Mouse (Mus musculus) embryonic facial prominence, embryonic 14.5 days (tissue): ENCODE data around the gene Dnaic2. TPM values are rescaled to one million over a fixed set of nuclear protein-coding genes. Genes with fewer than 3 reads are reported as not detected.

Source experiments
- ATAC-seq: fragments of 200-750 bp; cut with Nextera tagmentation; 2 replicates; pipeline ENCODE4 v1.8.0; 2017; ENCODE audit warnings: low read depth, moderate number of reproducible peaks, moderate TSS enrichment
- DNase-seq: peaks from one replicate; pipeline ENCODE4 v3.0.0-alpha.2; 2015; ENCODE audit warnings: low spot score
- H3K27ac ChIP-seq: fragments of 300-500 bp; sonication (generic); replicated peaks from 2 replicates; pipeline ENCODE4 v1.5.1; 2014; ENCODE audit warnings: low read depth, mild to moderate bottlenecking, low read length, moderate library complexity
- H3K27me3 ChIP-seq: fragments of 300-500 bp; sonication (generic); replicated peaks from 2 replicates; pipeline ENCODE4 v1.6.1; 2014; ENCODE audit warnings: low read length; ENCODE audit not compliant: control insufficient read depth, insufficient read depth
- H3K36me3 ChIP-seq: fragments of 300-500 bp; sonication (generic); 2 replicates; pipeline ENCODE4 v1.6.1; 2014; ENCODE audit warnings: low read length, mixed read lengths; ENCODE audit not compliant: control insufficient read depth, insufficient read depth
- H3K4me1 ChIP-seq: fragments of 300-500 bp; sonication (generic); 2 replicates; pipeline ENCODE4 v1.6.1; 2014; ENCODE audit warnings: antibody characterized with exemption, low read length; ENCODE audit not compliant: control insufficient read depth, insufficient read depth
- H3K4me2 ChIP-seq: fragments of 300-500 bp; sonication (generic); 2 replicates; pipeline ENCODE4 v1.6.1; 2014; ENCODE audit warnings: low read depth, mild to moderate bottlenecking, low read length, moderate library complexity, mixed read lengths
- H3K4me3 ChIP-seq: fragments of 300-500 bp; sonication (generic); 2 replicates; pipeline ENCODE4 v1.5.1; 2014; ENCODE audit warnings: low read depth, mild to moderate bottlenecking, low read length
- H3K9ac ChIP-seq: fragments of 300-500 bp; sonication (generic); 2 replicates; pipeline ENCODE4 v1.6.1; 2014; ENCODE audit warnings: low read depth, mild to moderate bottlenecking, low read length, moderate library complexity, mixed read lengths
- H3K9me3 ChIP-seq: fragments of 300-500 bp; sonication (generic); 2 replicates; pipeline ENCODE4 v1.6.1; 2016; ENCODE audit warnings: low read length; ENCODE audit not compliant: control insufficient read depth
- WGBS: fragments of 180-500 bp; shearing (Covaris S2); extraction: QIAGEN DNeasy Blood & Tissue Kit; methylation state at CpG from one replicate; pipeline ENCODE4 v1.1.7; 2014; 5-methylcytosine and 5-hydroxymethylcytosine counted together
- polyA plus RNA-seq: library from polyadenylated mRNA; unstranded; fragments of >200 nt; fragmentation: Nextera tagmentation; extraction: Ambion mirVana; gene quantifications from 2 replicates; pipeline ENCODE4 v1.2.1, GENCODE M21; 2014

Dnaic2 gene
- polyA plus RNA-seq, 1 experiment from 2014 or later, result 4.6 TPM

GRCm38 (mm10) chr11:114728333-114728732 lies 1.1 kb downstream of the Dnaic2 start:
- Histone ChIP-seq H3K36me3 (no peaks in the 10 kb centered on the region), H3K4me1 (peaks cover 24% of the 10 kb centered on the region), H3K9ac (no peak overlapping the region), H3K4me3 (no peak overlapping the region), H3K27me3 (no peaks in the 10 kb centered on the region; the same call in 1 of the 2 replicates), H3K4me2 (no peak overlapping the region), H3K27ac (no peak overlapping the region), H3K9me3 (no peaks in the 10 kb centered on the region)
- no peak for DNase-seq
- WGBS, result 34% methylated on average over 5 of the region's 5 CpGs
- ATAC-seq, result no peak

- Histone ChIP-seq H3K9me3 (no peaks in the 10 kb centered on the region), H3K27ac (no peak overlapping the region), H3K4me3 (no peak overlapping the region), H3K4me1 (peaks cover 23% of the 10 kb centered on the region), H3K4me2 (no peak overlapping the region), H3K36me3 (no peaks in the 10 kb centered on the region), H3K9ac (no peak overlapping the region), H3K27me3 (no peaks in the 10 kb centered on the region; the same call in 1 of the 2 replicates)
- DNase-seq, result no peak
- no peak for ATAC-seq
- 52% methylated on average over 6 of the region's 6 CpGs for WGBS
Measured at GRCm38 (mm10) chr11:114729832-114730363, 2.7 kb downstream of the Dnaic2 start.

- H3K9me3 ChIP-seq, result no peaks in the 10 kb centered on the region
- no peak for ATAC-seq
- peaks cover 18% of the 10 kb centered on the region for H3K4me1 ChIP-seq
- WGBS, result 61% methylated on average over 4 of the region's 4 CpGs
- H3K27ac ChIP-seq, result no peak overlapping the region
- H3K27me3 ChIP-seq, result no peaks in the 10 kb centered on the region; the same call in 1 of the 2 replicates
- H3K4me2 ChIP-seq, result no peak overlapping the region
- H3K9ac ChIP-seq, result no peak overlapping the region
- no peaks in the 10 kb centered on the region for H3K36me3 ChIP-seq
- H3K4me3 ChIP-seq, result no peak overlapping the region
- no peak for DNase-seq
Measured at GRCm38 (mm10) chr11:114731711-114732110, 4.5 kb downstream of the Dnaic2 start.

GRCm38 (mm10) chr11:114732890-114733289 lies 5.7 kb downstream of the Dnaic2 start:
- Histone ChIP-seq H3K4me3 (no peak overlapping the region), H3K4me1 (peaks cover 11% of the 10 kb centered on the region; the same call in 1 of the 2 replicates), H3K27ac (no peak overlapping the region), H3K9me3 (no peaks in the 10 kb centered on the region), H3K27me3 (no peaks in the 10 kb centered on the region; the same call in 1 of the 2 replicates), H3K36me3 (no peaks in the 10 kb centered on the region), H3K9ac (no peak overlapping the region), H3K4me2 (no peak overlapping the region)
- ATAC-seq, result no peak
- WGBS, result 79% methylated on average over 22 of the region's 22 CpGs
- no peak for DNase-seq

DNA sequence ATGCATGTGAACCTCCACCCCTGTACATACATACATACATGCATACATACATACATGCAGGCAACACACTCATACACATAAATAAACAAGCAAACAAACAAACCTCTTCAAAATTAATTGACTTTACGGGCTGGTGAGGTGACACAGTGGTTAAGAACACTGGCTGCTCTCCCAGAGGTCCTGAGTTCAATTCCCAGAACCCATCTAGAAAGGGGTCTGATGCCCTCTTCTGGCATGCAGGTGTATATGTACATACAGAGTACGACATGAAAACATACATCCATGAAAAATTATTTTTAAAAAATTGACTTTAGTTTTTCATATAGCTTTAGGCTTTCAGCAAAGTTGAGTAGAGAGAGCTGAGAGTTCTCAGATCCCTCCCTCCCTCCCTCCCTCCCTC lies 8.9 kb downstream of the Dnaic2 start:
- H3K36me3 ChIP-seq, result no peaks in the 10 kb centered on the region
- no peak overlapping the region for H3K4me2 ChIP-seq
- no peaks in the 10 kb centered on the region for H3K9me3 ChIP-seq
- DNase-seq (no peak), ATAC-seq (no peak)
- no peak overlapping the region for H3K9ac ChIP-seq
- H3K4me3 ChIP-seq, result no peak overlapping the region
- no peaks in the 10 kb centered on the region for H3K27me3 ChIP-seq
- no peak overlapping the region for H3K27ac ChIP-seq
- no peaks in the 10 kb centered on the region for H3K4me1 ChIP-seq
- 80% methylated on average over 2 of the region's 2 CpGs for WGBS

- ATAC-seq, result 0 out of 2 replicates have a peak, but pooled peaks have one; percentile 21
- Histone ChIP-seq H3K9ac (no peak overlapping the region), H3K36me3 (no peaks in the 10 kb centered on the region), H3K4me3 (no peak overlapping the region), H3K27me3 (no peaks in the 10 kb centered on the region), H3K9me3 (no peaks in the 10 kb centered on the region), H3K4me2 (peak overlapping the region; percentile 35), H3K4me1 (no peaks in the 10 kb centered on the region), H3K27ac (no peak overlapping the region)
- 35% methylated on average over 11 of the region's 11 CpGs for WGBS
- peak; percentile 76 for DNase-seq
Measured at GRCm38 (mm10) chr11:114736913-114737624, 9.9 kb downstream of the Dnaic2 start.

- H3K4me2 ChIP-seq, result no peak overlapping the region
- no peak overlapping the region for H3K27ac ChIP-seq
- no peaks in the 10 kb centered on the region for H3K4me1 ChIP-seq
- H3K9ac ChIP-seq, result no peak overlapping the region
- no peaks in the 10 kb centered on the region for H3K27me3 ChIP-seq
- H3K36me3 ChIP-seq, result no peaks in the 10 kb centered on the region
- H3K9me3 ChIP-seq, result no peaks in the 10 kb centered on the region
- no peak overlapping the region for H3K4me3 ChIP-seq
- WGBS, result 32% methylated on average over 10 of the region's 10 CpGs
- no peak for ATAC-seq
- DNase-seq, result no peak
Measured at GRCm38 (mm10) chr11:114740598-114740997, 13.4 kb downstream of the Dnaic2 start.

GRCm38 (mm10) chr11:114741451-114741850 lies 14.2 kb downstream of the Dnaic2 start:
- H3K27ac ChIP-seq, result no peak overlapping the region
- H3K27me3 ChIP-seq, result no peaks in the 10 kb centered on the region
- no peaks in the 10 kb centered on the region for H3K9me3 ChIP-seq
- no peak overlapping the region for H3K4me2 ChIP-seq
- WGBS, result 46% methylated on average over 6 of the region's 6 CpGs
- H3K4me3 ChIP-seq, result no peak overlapping the region
- no peak for DNase-seq
- ATAC-seq, result no peak
- H3K9ac ChIP-seq, result no peak overlapping the region
- H3K36me3 ChIP-seq, result no peaks in the 10 kb centered on the region
- no peaks in the 10 kb centered on the region for H3K4me1 ChIP-seq

DNA sequence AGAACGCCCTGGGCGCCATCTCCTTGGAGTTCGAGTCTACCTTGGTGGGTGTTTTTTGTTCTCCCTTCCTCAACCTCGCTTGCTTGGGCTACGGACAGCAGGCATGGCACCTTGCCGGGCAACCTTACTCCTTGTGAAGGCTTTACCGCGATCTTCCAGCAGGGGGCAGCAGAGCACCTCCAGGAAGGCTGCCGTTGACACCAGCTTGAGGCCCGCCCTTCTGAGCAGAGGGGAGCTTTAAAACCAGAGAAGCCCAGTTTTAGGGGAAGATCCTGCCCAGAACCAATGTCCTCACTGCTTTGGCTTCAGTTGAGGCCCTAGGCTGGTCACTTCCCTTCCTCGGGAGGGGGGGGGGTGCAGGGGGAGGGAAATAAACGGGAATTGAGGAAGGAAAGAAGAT lies 17.9 kb downstream of the Dnaic2 start:
- DNase-seq (peak; percentile 91), ATAC-seq (peak; percentile 88)
- Histone ChIP-seq H3K4me1 (no peaks in the 10 kb centered on the region), H3K9ac (peak overlapping the region; percentile 12), H3K27me3 (no peaks in the 10 kb centered on the region), H3K4me2 (peak overlapping the region; percentile 41), H3K27ac (no peak overlapping the region), H3K9me3 (no peaks in the 10 kb centered on the region), H3K4me3 (no peak overlapping the region), H3K36me3 (no peaks in the 10 kb centered on the region)
- under 1% methylated on average over 12 of the region's 12 CpGs for WGBS
